Mouse (Mus musculus) neural tube, embryonic 11.5 days (tissue): ENCODE data around the gene Avpr1b. TPM values are rescaled to one million over a fixed set of nuclear protein-coding genes. Genes with fewer than 3 reads are reported as not detected.

Experiments used
- ATAC-seq: fragments of 200-750 bp; cut with Nextera tagmentation; 2 replicates; pipeline ENCODE4 v1.8.0; 2017; ENCODE audit warnings: moderate number of reproducible peaks, mild to moderate bottlenecking, moderate TSS enrichment, moderate library complexity; ENCODE audit not compliant: insufficient read depth, low FRiP score, low TSS enrichment
- DNase-seq: peaks from one replicate; pipeline ENCODE4 v3.0.0-alpha.2; 2015; ENCODE audit warnings: low spot score
- H3K27ac ChIP-seq: fragments of 300-500 bp; sonication (generic); 2 replicates; pipeline ENCODE4 v1.5.1; 2014; ENCODE audit warnings: low read depth, mild to moderate bottlenecking, low read length
- H3K27me3 ChIP-seq: fragments of 300-500 bp; sonication (generic); 2 replicates; pipeline ENCODE4 v1.6.1; 2014; ENCODE audit warnings: mild to moderate bottlenecking, low read length, mixed read lengths; ENCODE audit not compliant: control insufficient read depth, insufficient read depth
- H3K36me3 ChIP-seq: fragments of 300-500 bp; sonication (generic); 2 replicates; pipeline ENCODE4 v1.6.1; 2014; ENCODE audit warnings: mild to moderate bottlenecking, low read length, moderate library complexity, mixed read lengths; ENCODE audit not compliant: control insufficient read depth, insufficient read depth
- H3K4me1 ChIP-seq: fragments of 300-500 bp; sonication (generic); 2 replicates; pipeline ENCODE4 v1.6.1; 2014; ENCODE audit warnings: low read length, mixed read lengths; ENCODE audit not compliant: control insufficient read depth, insufficient read depth
- H3K4me2 ChIP-seq: fragments of 300-500 bp; sonication (generic); 2 replicates; pipeline ENCODE4 v1.6.1; 2014; ENCODE audit warnings: low read depth, mild to moderate bottlenecking, moderate library complexity
- H3K4me3 ChIP-seq: fragments of 300-500 bp; sonication (generic); 2 replicates; pipeline ENCODE4 v1.5.1; 2014; ENCODE audit warnings: low read depth, low read length
- H3K9ac ChIP-seq: fragments of 300-500 bp; sonication (generic); 2 replicates; pipeline ENCODE4 v1.6.1; 2014; ENCODE audit warnings: mild to moderate bottlenecking, low read length
- H3K9me3 ChIP-seq: fragments of 300-500 bp; sonication (generic); 2 replicates; pipeline ENCODE4 v1.6.1; 2016; ENCODE audit warnings: low read length; ENCODE audit not compliant: control insufficient read depth
- WGBS: fragments of 180-500 bp; shearing (Covaris S2); extraction: QIAGEN DNeasy Blood & Tissue Kit; methylation state at CpG from one replicate; pipeline ENCODE4 v1.1.7; 2014; 5-methylcytosine and 5-hydroxymethylcytosine counted together
- polyA plus RNA-seq: library from polyadenylated mRNA; unstranded; fragments of >200 nt; fragmentation: Nextera tagmentation; extraction: Ambion mirVana; gene quantifications from 2 replicates; pipeline ENCODE4 v1.2.1, GENCODE M21; 2014

The Avpr1b gene
- polyA plus RNA-seq, 1 experiment from 2014 or later: not detected

DNA sequence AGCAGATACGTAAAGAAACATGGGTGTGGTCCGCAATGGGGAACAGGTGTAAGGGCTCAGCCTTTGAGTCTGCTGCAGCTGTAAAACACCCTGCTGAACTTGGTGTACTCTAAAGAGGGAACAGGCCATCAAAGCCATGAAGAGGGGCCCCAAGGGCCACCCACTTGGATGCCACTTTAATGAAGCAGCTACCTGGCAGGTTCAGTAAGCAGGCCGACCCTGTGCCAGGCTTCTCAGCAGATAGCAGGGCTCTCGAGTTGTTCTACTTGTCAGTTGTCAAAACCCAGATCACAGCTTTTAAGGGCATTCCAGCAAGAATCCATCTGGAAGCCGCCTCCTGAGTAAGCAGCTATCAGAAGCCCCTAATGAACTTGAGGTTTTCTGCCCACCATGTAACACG is 56.6 kb downstream of the Avpr1b start:
- no peaks in the 10 kb centered on the region for H3K36me3 ChIP-seq
- no peaks in the 10 kb centered on the region for H3K9me3 ChIP-seq
- ATAC-seq (no peak), DNase-seq (no peak)
- no peak overlapping the region for H3K27ac ChIP-seq
- no peaks in the 10 kb centered on the region for H3K4me1 ChIP-seq
- WGBS: 91% methylated on average over 6 of the region's 6 CpGs
- H3K9ac ChIP-seq: no peak overlapping the region
- H3K4me2 ChIP-seq: no peak overlapping the region
- H3K27me3 ChIP-seq: no peaks in the 10 kb centered on the region
- no peak overlapping the region for H3K4me3 ChIP-seq

DNA sequence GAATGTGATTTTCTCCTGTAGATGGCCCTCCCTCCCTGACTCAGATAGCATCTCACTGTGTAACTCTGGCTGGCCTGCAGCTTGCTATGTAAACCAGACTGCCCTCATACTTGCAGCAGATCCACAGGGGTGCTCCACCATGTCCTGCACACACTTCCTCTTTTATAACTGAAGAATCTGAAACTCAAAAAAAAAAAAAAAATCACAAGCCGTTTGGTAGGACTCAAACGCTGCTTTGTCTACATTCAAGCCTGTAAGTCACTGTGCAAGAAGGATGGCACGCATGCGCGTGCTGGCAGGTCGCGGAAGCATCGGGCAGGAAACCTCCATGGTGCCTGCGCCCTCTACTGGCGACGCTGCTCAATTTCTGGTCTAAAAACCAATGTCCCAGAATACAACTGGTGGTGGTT is 58.9 kb downstream of the Avpr1b start:
- peak; percentile 93 for DNase-seq
- under 1% methylated on average over 11 of the region's 11 CpGs for WGBS

DNA sequence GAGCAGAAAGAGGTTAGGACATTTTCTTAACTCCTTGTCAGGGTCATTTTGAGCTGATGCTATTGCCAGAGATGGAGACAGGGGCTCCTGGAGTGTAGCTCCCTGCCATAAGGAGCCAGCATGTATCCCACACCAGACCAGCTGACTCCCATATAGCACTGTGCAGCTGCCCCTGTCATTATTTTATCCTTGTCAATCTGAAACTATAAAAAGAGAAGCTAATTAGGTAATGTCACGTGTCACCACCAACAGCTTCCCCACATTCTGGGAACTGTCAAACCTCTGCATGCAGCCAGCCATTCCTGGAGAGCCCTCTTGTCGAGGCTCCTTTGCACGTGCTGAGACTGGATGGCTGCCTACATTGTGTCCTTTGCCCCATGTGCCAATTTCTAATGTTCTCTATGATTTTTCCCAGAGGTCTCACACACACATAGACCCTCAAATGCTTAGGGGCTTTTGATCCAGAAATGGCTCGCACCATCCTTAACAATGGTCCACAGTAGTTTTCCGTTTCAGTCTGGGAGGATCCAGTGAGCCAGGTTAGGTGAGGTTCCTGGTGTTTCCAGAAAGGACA is 60.6 kb downstream of the Avpr1b start:
- H3K9me3 ChIP-seq: no peaks in the 10 kb centered on the region
- no peaks in the 10 kb centered on the region for H3K36me3 ChIP-seq
- DNase-seq (no peak), ATAC-seq (no peak)
- WGBS: 77% methylated on average over 5 of the region's 5 CpGs
- no peaks in the 10 kb centered on the region for H3K4me1 ChIP-seq
- no peak overlapping the region for H3K4me3 ChIP-seq
- H3K27me3 ChIP-seq: no peaks in the 10 kb centered on the region
- no peak overlapping the region for H3K4me2 ChIP-seq
- H3K9ac ChIP-seq: no peak overlapping the region
- H3K27ac ChIP-seq: no peak overlapping the region

More for the DNA sequence above, 58.9 kb downstream of the Avpr1b start:
- H3K4me2 ChIP-seq: peak overlapping the region; percentile 37
- peak; percentile 89 for ATAC-seq
- H3K27ac ChIP-seq: no peak overlapping the region
- no peaks in the 10 kb centered on the region for H3K27me3 ChIP-seq
- no peaks in the 10 kb centered on the region for H3K9me3 ChIP-seq
- H3K9ac ChIP-seq: peak overlapping the region; percentile 48
- H3K4me3 ChIP-seq: no peak overlapping the region
- H3K36me3 ChIP-seq: no peaks in the 10 kb centered on the region
- no peaks in the 10 kb centered on the region for H3K4me1 ChIP-seq

DNA sequence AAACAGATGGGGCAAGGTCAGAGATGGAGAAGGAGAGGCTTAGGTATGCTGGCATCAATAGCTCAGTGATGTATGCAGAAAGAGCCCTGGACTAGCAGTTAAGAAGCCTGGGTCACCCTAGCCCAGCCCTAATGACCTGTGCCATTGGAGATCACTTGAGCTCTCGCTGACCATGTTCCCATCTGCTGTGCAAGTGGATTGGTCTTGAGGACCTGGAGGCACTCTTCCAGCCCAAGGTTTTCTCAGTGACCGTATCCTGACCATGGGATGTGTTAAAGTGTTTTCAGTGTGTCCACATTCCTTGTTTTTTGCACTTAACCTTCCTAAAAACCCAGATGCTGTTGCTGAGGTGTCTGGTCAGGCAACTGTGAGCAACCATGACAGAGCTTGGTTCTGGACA is 61.2 kb downstream of the Avpr1b start:
- H3K4me2 ChIP-seq: no peak overlapping the region
- DNase-seq (no peak), ATAC-seq (no peak)
- no peaks in the 10 kb centered on the region for H3K4me1 ChIP-seq
- WGBS: 84% methylated on average over 2 of the region's 2 CpGs
- H3K36me3 ChIP-seq: no peaks in the 10 kb centered on the region
- H3K9ac ChIP-seq: no peak overlapping the region
- no peaks in the 10 kb centered on the region for H3K27me3 ChIP-seq
- no peak overlapping the region for H3K27ac ChIP-seq
- H3K4me3 ChIP-seq: no peak overlapping the region
- no peaks in the 10 kb centered on the region for H3K9me3 ChIP-seq

DNA sequence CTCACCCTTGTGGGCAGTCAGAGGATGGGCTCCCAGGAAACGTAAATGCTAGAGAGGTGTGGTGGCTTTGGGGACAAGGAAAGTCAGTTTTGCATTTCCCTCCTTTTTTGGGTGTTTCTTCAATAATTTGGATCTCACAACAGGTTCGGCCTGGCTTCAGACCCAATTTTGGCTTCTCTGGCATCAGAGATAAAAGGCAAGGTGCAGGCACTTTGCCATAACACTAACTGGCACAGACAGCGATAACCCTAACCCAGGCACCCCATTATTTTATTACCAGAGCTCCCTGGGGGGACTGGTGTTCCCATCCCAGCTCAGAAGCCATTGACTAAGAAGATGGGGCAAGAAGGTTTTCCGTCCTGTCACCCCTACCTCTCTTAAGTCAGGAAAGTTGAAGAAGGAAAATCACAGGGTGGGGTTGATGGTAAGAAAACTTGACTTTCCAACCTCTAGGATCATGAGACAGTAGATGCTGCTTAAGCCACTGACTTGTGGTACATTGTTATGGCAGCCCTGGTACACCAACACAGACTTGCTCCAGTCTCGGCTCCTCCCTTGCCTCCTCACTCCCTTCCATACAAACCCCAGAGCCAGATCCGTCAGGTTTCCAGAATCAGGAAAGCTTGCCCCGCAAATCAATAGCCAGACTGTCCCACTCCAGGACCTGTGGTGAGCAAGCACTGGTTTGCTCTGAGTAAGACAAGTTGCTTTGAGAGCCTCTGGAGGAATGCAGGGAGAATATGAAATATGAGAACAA is 61.9 kb downstream of the Avpr1b start:
- Histone ChIP-seq H3K27ac (no peak overlapping the region), H3K36me3 (no peaks in the 10 kb centered on the region), H3K4me3 (no peak overlapping the region), H3K9me3 (no peaks in the 10 kb centered on the region), H3K4me2 (no peak overlapping the region), H3K4me1 (no peaks in the 10 kb centered on the region), H3K27me3 (no peaks in the 10 kb centered on the region), H3K9ac (no peak overlapping the region)
- 81% methylated on average over 7 of the region's 7 CpGs for WGBS
- DNase-seq: no peak
- ATAC-seq: no peak

Other genes starting within 250 kb of the Avpr1b start
- 15.2 and 15.8 TPM in 2 replicates for gene Srgap2, start 71.9 kb upstream of the Avpr1b start, polyA plus RNA-seq
- gene Fam72a, start 71.3 kb upstream of the Avpr1b start, polyA plus RNA-seq: 2.7 and 3.0 TPM in 2 replicates
- 0.18 and 0.49 TPM in 2 replicates for gene Ctse, start 39.1 kb downstream of the Avpr1b start, polyA plus RNA-seq
- 0.62 and 0.99 TPM in 2 replicates for gene Rab7b, start 89.5 kb downstream of the Avpr1b start, polyA plus RNA-seq
- not detected in 2 replicates for gene Slc26a9, start 144.8 kb downstream of the Avpr1b start, polyA plus RNA-seq
- gene Pm20d1, start 198.1 kb downstream of the Avpr1b start, polyA plus RNA-seq: 0.72 and 2.3 TPM in 2 replicates
- 9.3 and 10.2 TPM in 2 replicates for gene Slc41a1, start 228.3 kb downstream of the Avpr1b start, polyA plus RNA-seq